Mouse (Mus musculus) CH12.LX (cell line): ENCODE results near the gene Celf2. TPM values are rescaled to one million over a fixed set of nuclear protein-coding genes. Genes with fewer than 3 reads are reported as not detected.

ENCODE experiments used
- DNase-seq: peaks from one replicate; pipeline ENCODE4 v3.0.0-alpha.2; 2013; ENCODE audit errors: extremely low read depth
- H3K27ac ChIP-seq: 2 replicates; pipeline ENCODE4 v1.5.1; 2012; ENCODE audit warnings: low read depth, mild to moderate bottlenecking, control low read depth, moderate library complexity; ENCODE audit not compliant: insufficient read depth
- H3K27me3 ChIP-seq: replicated peaks from 2 replicates; pipeline ENCODE3; 2012; ENCODE audit warnings: inconsistent platforms
- H3K36me3 ChIP-seq, 2 experiments: replicated peaks in 1 of 2; 2 replicates each; pipeline versions ENCODE3 to v1.6.1; 2012; ENCODE audit warnings: inconsistent platforms in 1 of 2, low read length in 1 of 2, mild to moderate bottlenecking in 1 of 2, mixed read lengths in 1 of 2, moderate library complexity in 1 of 2; ENCODE audit not compliant: control insufficient read depth in 1 of 2, insufficient read depth in 1 of 2
- H3K4me1 ChIP-seq, 2 experiments: 2 replicates each; pipeline ENCODE4 v1.6.1; 2012; ENCODE audit warnings: inconsistent platforms in 1 of 2, moderate library complexity in 1 of 2; ENCODE audit not compliant: insufficient read depth in 2 of 2, control insufficient read depth in 1 of 2
- H3K4me2 ChIP-seq: 2 replicates; pipeline ENCODE4 v1.6.1; 2012; ENCODE audit warnings: low read depth, mild to moderate bottlenecking, control low read depth; ENCODE audit not compliant: poor library complexity, insufficient read depth, severe bottlenecking
- H3K4me3 ChIP-seq, 3 experiments: fragments of 150-350 bp in 1 of 3; sonication (generic) in 1 of 3; replicated peaks in 1 of 3; 2 replicates each; pipeline versions ENCODE3 to v1.5.1; 2011 to 2012; ENCODE audit warnings: low read depth in 2 of 3, low read length in 2 of 3, mild to moderate bottlenecking in 2 of 3, moderate library complexity in 2 of 3, control low read depth in 1 of 3, improper control_type of control experiment in 1 of 3, inconsistent platforms in 1 of 3, mixed read lengths in 1 of 3; ENCODE audit not compliant: poor library complexity in 1 of 3
- H3K79me2 ChIP-seq: replicated peaks from 2 replicates; pipeline ENCODE4 v1.6.1; 2012; ENCODE audit warnings: mild to moderate bottlenecking, moderate library complexity; ENCODE audit not compliant: control insufficient read depth, poor library complexity, insufficient read depth, severe bottlenecking; ENCODE audit errors: extremely low read depth
- H3K9ac ChIP-seq: 2 replicates; pipeline ENCODE4 v1.6.1; 2012; ENCODE audit warnings: low read depth, mild to moderate bottlenecking, control low read depth, moderate library complexity; ENCODE audit not compliant: insufficient read depth
- H3K9me3 ChIP-seq: replicated peaks from 2 replicates; pipeline ENCODE3; 2012; ENCODE audit warnings: low read length, inconsistent platforms, mixed read lengths
- BHLHE40 ChIP-seq: IDR thresholded peaks from 2 replicates; pipeline ENCODE4 v1.6.1; 2011; ENCODE audit warnings: mild to moderate bottlenecking, low read depth, low read length, improper control_type of control experiment
- CHD2 ChIP-seq: IDR thresholded peaks from 2 replicates; pipeline ENCODE4 v1.6.1; 2011; ENCODE audit warnings: low read length, improper control_type of control experiment
- E2F4 ChIP-seq: IDR thresholded peaks from 2 replicates; pipeline ENCODE4 v1.6.1; 2011; ENCODE audit warnings: low read depth, low read length, improper control_type of control experiment; ENCODE audit not compliant: insufficient replicate concordance
- ELF1 ChIP-seq: IDR thresholded peaks from 2 replicates; pipeline ENCODE4 v1.6.1; 2014; ENCODE audit warnings: low read depth, mild to moderate bottlenecking, inconsistent platforms, low read length, improper control_type of control experiment
- EP300 ChIP-seq: IDR thresholded peaks from 2 replicates; pipeline ENCODE4 v1.6.1; 2011; ENCODE audit warnings: low read length, improper control_type of control experiment
- HCFC1 ChIP-seq: IDR thresholded peaks from 2 replicates; pipeline ENCODE4 v1.6.1; 2012; ENCODE audit warnings: low read depth, mild to moderate bottlenecking, inconsistent platforms, low read length, improper control_type of control experiment
- IRF4 ChIP-seq: IDR thresholded peaks from 2 replicates; pipeline ENCODE4 v1.6.1; 2014; ENCODE audit warnings: low read depth, mild to moderate bottlenecking, inconsistent platforms, low read length, improper control_type of control experiment
- JUN ChIP-seq: IDR thresholded peaks from 2 replicates; pipeline ENCODE4 v1.6.1; 2011; ENCODE audit warnings: low read depth, mild to moderate bottlenecking, low read length, improper control_type of control experiment, moderate library complexity; ENCODE audit not compliant: insufficient read depth
- JUND ChIP-seq: conservative IDR thresholded peaks from 2 replicates; pipeline ENCODE4 v1.6.1; 2011; ENCODE audit warnings: low read depth, low read length, improper control_type of control experiment
- KAT2A ChIP-seq: IDR thresholded peaks from 2 replicates; pipeline ENCODE4 v1.6.1; 2012; ENCODE audit warnings: low read length, improper control_type of control experiment, inconsistent platforms; ENCODE audit not compliant: insufficient replicate concordance
- MAFK ChIP-seq: IDR thresholded peaks from 2 replicates; pipeline ENCODE4 v1.6.1; 2011; ENCODE audit warnings: low read length, improper control_type of control experiment; ENCODE audit not compliant: insufficient replicate concordance
- MAX ChIP-seq: IDR thresholded peaks from 2 replicates; pipeline ENCODE4 v1.6.1; 2011; ENCODE audit warnings: low read length, improper control_type of control experiment
- MEF2A ChIP-seq: IDR thresholded peaks from 2 replicates; pipeline ENCODE4 v1.6.1; 2014; ENCODE audit warnings: low read depth, mild to moderate bottlenecking, inconsistent platforms, low read length, improper control_type of control experiment, borderline replicate concordance
- MXI1 ChIP-seq: IDR thresholded peaks from 2 replicates; pipeline ENCODE4 v1.6.1; 2011; ENCODE audit warnings: mild to moderate bottlenecking, low read depth, low read length, improper control_type of control experiment
- MYC ChIP-seq: IDR thresholded peaks from 2 replicates; pipeline ENCODE4 v1.6.1; 2011; ENCODE audit warnings: low read depth, mild to moderate bottlenecking, improper control_type of control experiment, low read length
- NELFE ChIP-seq: IDR thresholded peaks from 2 replicates; pipeline ENCODE4 v1.6.1; 2011; ENCODE audit warnings: low read depth, low read length, improper control_type of control experiment
- NRF1 ChIP-seq: IDR thresholded peaks from 2 replicates; pipeline ENCODE4 v1.6.1; 2014; ENCODE audit warnings: low read depth, mild to moderate bottlenecking, inconsistent platforms, low read length, improper control_type of control experiment, moderate library complexity
- PAX5 ChIP-seq: IDR thresholded peaks from 2 replicates; pipeline ENCODE4 v1.6.1; 2012; ENCODE audit warnings: low read length, inconsistent platforms, mixed read lengths
- POLR2A ChIP-seq: IDR thresholded peaks from 2 replicates; pipeline ENCODE4 v1.6.1; 2011; ENCODE audit warnings: low read depth, mild to moderate bottlenecking, improper control_type of control experiment, low read length
- RCOR1 ChIP-seq: conservative IDR thresholded peaks from 2 replicates; pipeline ENCODE4 v1.6.1; 2012; ENCODE audit warnings: low read depth, mild to moderate bottlenecking, inconsistent platforms, low read length, improper control_type of control experiment
- SIN3A ChIP-seq: IDR thresholded peaks from 2 replicates; pipeline ENCODE4 v1.6.1; 2012; ENCODE audit warnings: low read length, improper control_type of control experiment, inconsistent platforms
- SMC3 ChIP-seq: IDR thresholded peaks from 2 replicates; pipeline ENCODE4 v1.6.1; 2011; ENCODE audit warnings: low read depth, low read length, improper control_type of control experiment
- TBP ChIP-seq: conservative IDR thresholded peaks from 2 replicates; pipeline ENCODE4 v1.6.1; 2011; ENCODE audit warnings: low read depth, low read length, improper control_type of control experiment
- TCF12 ChIP-seq: IDR thresholded peaks from 2 replicates; pipeline ENCODE4 v1.6.1; 2014; ENCODE audit warnings: low read depth, mild to moderate bottlenecking, inconsistent platforms, low read length, improper control_type of control experiment
- USF1 ChIP-seq: IDR thresholded peaks from 2 replicates; pipeline ENCODE4 v1.6.1; 2014; ENCODE audit warnings: low read depth, mild to moderate bottlenecking, inconsistent platforms, low read length, improper control_type of control experiment
- USF2 ChIP-seq: conservative IDR thresholded peaks from 2 replicates; pipeline ENCODE4 v1.6.1; 2011; ENCODE audit warnings: low read depth, low read length, improper control_type of control experiment
- ZC3H11A ChIP-seq: IDR thresholded peaks from 2 replicates; pipeline ENCODE4 v1.6.1; 2012; ENCODE audit warnings: low read depth, mild to moderate bottlenecking, inconsistent platforms, low read length, improper control_type of control experiment
- ZKSCAN1 ChIP-seq: IDR thresholded peaks from 2 replicates; pipeline ENCODE4 v1.6.1; 2012; ENCODE audit warnings: low read depth, inconsistent platforms, low read length, improper control_type of control experiment, borderline replicate concordance
- ZMIZ1 ChIP-seq: IDR thresholded peaks from 2 replicates; pipeline ENCODE4 v1.6.1; 2012; ENCODE audit warnings: low read depth, mild to moderate bottlenecking, inconsistent platforms, low read length, improper control_type of control experiment
- ZNF384 ChIP-seq: IDR thresholded peaks from 2 replicates; pipeline ENCODE4 v1.6.1; 2012; ENCODE audit warnings: low read depth, low read length, improper control_type of control experiment, inconsistent platforms
- dilution Hi-C: fragments of 300-500 bp; cut with MboI; formaldehyde crosslinking; loops from 2 replicates; pipeline ENCODE4 v1.14.3; 2020; ENCODE audit warnings: low sequenced_read_pairs; ENCODE audit not compliant: extremely low pct_unique_long_range_greater_than_20kb, extremely low pct_ligation_motif_present
- in situ Hi-C: fragments of 300-500 bp; cut with MboI; formaldehyde crosslinking; loops from 3 replicates; pipeline ENCODE4 v1.14.3; 2019; ENCODE audit warnings: low sequenced_read_pairs, low pct_ligation_motif_present, low pct_unique_long_range_greater_than_20kb, mixed read lengths
- polyA plus RNA-seq: library from polyadenylated mRNA; unstranded; fragments of >175 nt; gene quantifications from 2 replicates; pipeline ENCODE4 v1.2.1, GENCODE M21; 2012; ENCODE audit warnings: low read depth; ENCODE audit not compliant: insufficient read length
- total RNA-seq, 2 experiments: library from RNA; depleted of rRNA; stranded (reverse); fragments of 300-350 nt in 1 of 2; fragments of >200 nt in 1 of 2; gene quantifications; 2 replicates each; pipeline ENCODE4 v1.2.3; 2012 to 2014

Gene Celf2
- total and polyA plus RNA-seq, 3 experiments, result 51.0 to 143 (median 103) TPM

DNA sequence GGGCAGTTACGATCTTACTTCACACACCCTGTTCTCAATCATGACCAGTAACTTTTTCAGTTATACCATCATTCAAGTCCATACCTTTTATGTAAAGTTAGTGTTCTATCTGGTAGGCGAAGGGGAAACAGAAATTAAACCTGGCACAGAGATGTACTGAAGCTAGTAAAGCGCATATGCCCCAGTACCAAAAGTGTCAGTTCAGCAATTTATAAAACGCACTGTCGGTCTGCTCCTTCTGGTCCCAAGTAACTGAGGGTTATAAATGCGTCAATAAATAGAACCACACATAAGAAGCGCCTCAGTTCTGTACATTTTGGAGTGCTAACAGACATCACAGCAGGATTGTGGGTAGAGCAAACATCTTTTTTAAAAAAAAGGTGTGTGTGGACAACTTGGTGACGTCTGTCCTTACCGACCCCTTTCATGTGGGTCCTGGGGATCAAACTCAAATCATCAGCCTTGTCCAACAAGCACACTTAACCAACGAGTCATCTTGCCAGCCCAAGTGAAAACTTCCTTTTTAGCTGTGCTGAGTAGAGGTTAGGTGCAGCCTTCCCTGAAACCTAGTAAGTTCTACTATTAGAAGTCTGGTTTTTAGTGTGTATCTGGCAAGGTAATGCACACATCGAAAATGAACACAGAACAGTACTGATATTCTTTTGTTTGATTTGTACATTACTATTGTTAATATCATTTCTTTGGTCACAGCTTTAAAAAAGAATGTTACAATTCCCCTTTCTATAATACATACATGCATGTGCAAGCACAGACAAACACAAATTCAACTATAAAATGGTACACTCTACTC lies 803.2 kb downstream of the Celf2 start:
- peak overlapping the region; percentile 84 for H3K27ac ChIP-seq
- DNase-seq, result no peak
- peaks cover 2 to 35% of the 10 kb centered on the region in 2 experiments for H3K36me3 ChIP-seq
- dilution Hi-C loops (no loop called here), in situ Hi-C loops (loop anchor here (25.0 kb wide), 1 partner anchor 269 kb away; no protein-coding TSS in a partner anchor)
- no peaks in the 10 kb centered on the region for H3K27me3 ChIP-seq
- H3K4me2 ChIP-seq, result peak overlapping the region; percentile 96
- H3K4me1 ChIP-seq, result peaks cover 27 to 83% of the 10 kb centered on the region in 2 experiments
- no peaks in the 10 kb centered on the region for H3K9me3 ChIP-seq
- H3K9ac ChIP-seq, result peak overlapping the region; percentile 55
- H3K79me2 ChIP-seq, result peaks cover 67% of the 10 kb centered on the region
- H3K4me3 ChIP-seq, result no peak overlapping the region
- TF ChIP-seq KAT2A (no peak), MYC (peak; percentile 61; the same call in 1 of the 2 replicates), E2F4 (0 out of 2 replicates have a peak, but pooled peaks have one; percentile 22), MAX (0 out of 2 replicates have a peak, but pooled peaks have one; percentile 31), SMC3 (no peak), ZNF384 (peak; percentile 34; the same call in 1 of the 2 replicates), USF1 (no peak), TBP (no peak), ELF1 (0 out of 2 replicates have a peak, but pooled peaks have one; percentile 14), NRF1 (no peak), SIN3A (no peak), ZC3H11A (no peak), MEF2A (0 out of 2 replicates have a peak, but pooled peaks have one; percentile 33), PAX5 (no peak), JUN (no peak), CHD2 (0 out of 2 replicates have a peak, but pooled peaks have one; percentile 25), USF2 (no peak), BHLHE40 (peak; percentile 41; the same call in 1 of the 2 replicates), POLR2A (no peak), RCOR1 (no peak), JUND (no peak; the same call in 1 of the 2 replicates), EP300 (peak; percentile 59; the same call in 1 of the 2 replicates), MXI1 (peak; percentile 36; the same call in 1 of the 2 replicates), MAFK (peak; percentile 97), TCF12 (no peak), IRF4 (0 out of 2 replicates have a peak, but pooled peaks have one; percentile 10), HCFC1 (no peak), ZKSCAN1 (no peak), NELFE (no peak), ZMIZ1 (no peak)
